Mouse (Mus musculus) myocyte (in vitro differentiated cells): Measurements from ENCODE around the gene Fam104a.

Experiments used
- MAX ChIP-seq: IDR thresholded peaks from one replicate; pipeline ENCODE4 v1.6.1; 2011; ENCODE audit warnings: low read depth, mild to moderate bottlenecking, control low read depth
- POLR2A ChIP-seq: IDR thresholded peaks from one replicate; pipeline ENCODE4 v1.6.1; 2011; ENCODE audit warnings: low read depth, mild to moderate bottlenecking, control low read depth, moderate library complexity; ENCODE audit not compliant: insufficient read length
- POLR2AphosphoS2 ChIP-seq: IDR thresholded peaks from one replicate; pipeline ENCODE4 v1.6.1; 2011; ENCODE audit warnings: low read depth, control low read depth; ENCODE audit not compliant: insufficient read length
- USF1 ChIP-seq: IDR thresholded peaks from one replicate; pipeline ENCODE4 v1.6.1; 2011; ENCODE audit warnings: low read depth, mild to moderate bottlenecking, control low read depth, moderate library complexity

DNA sequence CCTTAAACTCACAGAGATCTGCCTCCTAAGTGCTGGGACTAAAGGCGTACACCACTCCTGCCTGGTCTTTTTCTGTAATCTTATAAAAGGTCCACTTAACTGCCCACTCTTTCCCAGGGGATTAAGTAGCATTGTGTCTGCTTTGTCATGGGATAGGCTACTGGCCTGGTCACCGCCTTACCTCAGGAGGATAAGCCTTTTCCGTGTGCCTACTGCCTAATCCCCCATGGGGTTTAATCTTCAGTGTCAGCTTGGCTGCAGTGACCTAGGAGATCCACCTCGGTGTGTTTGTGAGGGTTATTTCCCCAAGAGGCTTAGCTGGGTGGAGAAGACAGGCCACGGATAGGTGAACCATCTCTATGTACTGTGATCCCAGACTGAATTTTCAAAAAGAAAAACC lies 13.6 kb upstream of the Fam104a start:
- no peak for TF ChIP-seq POLR2A
- TF ChIP-seq MAX: no peak
- no peak for TF ChIP-seq POLR2AphosphoS2
- no peak for TF ChIP-seq USF1
